Mouse (Mus musculus): Measurements from ENCODE around the gene Izumo1r.

The Izumo1r gene

DNA sequence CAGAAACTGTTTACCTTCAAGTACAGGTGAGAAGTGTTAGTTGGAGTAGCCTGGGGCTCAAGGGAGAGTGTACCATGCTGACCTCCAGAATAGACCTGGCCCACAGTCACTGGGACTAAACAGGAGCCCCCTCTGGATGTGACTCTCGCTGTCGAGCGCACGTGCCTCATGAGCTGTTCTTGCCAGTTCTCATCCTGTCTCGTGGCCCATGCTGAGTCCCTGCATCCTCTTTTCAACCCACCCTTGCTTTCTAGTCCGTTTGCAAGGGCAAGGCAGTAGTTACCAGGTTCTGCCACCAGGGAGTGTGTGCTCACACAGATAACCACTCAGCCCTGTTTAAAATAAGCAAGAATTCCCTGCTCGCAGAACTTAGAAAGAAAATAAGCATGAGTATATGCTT, 36.8 kb downstream of the Izumo1r start:
- DNase-seq (ENCODE audit: low spot score in 2 of 2) = peak; percentile 46 to 53

- no peak for DNase-seq (ENCODE audit: low spot score in 2 of 2)
Observed at GRCm38 (mm10) chr9:14864726-14865125, 39.0 kb downstream of the Izumo1r start.

DNA sequence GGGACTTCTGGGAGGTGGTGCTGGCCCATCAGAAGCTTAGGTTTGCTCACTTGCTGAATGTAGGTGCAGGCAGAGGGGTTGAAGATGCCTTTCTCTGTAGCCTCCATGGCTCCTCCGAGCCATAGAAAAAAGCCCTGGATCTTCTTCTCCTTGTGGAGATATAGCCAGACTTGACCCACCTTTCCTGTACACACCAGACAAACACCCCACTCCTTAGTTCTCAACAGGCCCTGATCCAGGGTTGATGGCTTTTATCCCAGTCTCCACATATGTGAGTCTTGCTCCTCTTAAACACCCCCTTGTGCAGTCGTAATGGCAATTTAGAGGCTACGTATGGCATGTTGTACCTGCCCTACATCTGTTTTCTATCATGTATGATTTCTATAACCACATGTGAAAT, 40.6 kb downstream of the Izumo1r start:
- DNase-seq (ENCODE audit: low spot score in 2 of 2) = no peak

DNA sequence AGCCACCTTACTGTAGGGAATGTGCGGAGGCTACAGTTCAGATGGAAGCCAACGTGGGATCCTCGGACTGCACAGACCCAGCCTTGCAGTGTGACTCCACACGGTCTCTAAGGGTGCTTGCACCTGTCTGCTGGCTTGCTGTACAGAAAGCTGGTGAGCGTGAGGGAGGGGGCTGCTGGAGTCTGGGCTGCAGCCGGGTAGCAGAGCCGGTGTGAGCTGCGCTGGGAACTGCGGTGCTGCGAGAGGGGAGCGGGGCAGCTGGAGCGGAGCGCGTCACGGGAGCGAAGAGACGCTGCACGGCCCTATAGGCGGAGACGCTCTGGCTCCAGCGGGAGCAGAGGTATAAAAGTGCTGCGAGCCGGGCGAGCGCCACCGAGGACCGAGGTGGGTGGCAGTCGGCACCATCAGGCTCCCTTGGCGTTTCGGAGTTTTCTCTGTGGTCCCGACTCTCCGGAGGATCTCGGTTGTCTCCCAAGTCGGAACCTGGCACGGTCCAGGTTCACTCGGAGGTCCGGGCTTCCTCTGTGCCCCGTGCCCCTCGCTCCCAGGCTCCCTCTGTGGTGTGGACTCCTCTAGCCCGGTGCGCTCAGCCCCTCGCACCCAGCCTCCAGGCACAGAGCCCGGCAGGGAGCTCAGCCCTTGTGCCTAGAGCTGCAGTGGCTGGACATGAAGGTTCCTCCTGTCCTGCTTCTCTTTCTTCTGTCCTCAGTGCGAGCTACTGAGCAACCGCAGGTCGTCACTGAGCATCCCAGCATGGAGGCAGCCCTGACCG, 43.7 kb downstream of the Izumo1r start, which contains the start of gene Gpr83:
TSS of gene Gpr83 (plus strand) at position 343 of the 772 bp plus-strand sequence.
- peak; percentile 23 to 31 for DNase-seq (ENCODE audit: low spot score in 2 of 2)

- DNase-seq (ENCODE audit: low spot score in 2 of 2) = no peak
Observed at GRCm38 (mm10) chr9:14858782-14859181, 45.0 kb downstream of the Izumo1r start.

GRCm38 (mm10) chr9:14858170-14858706, 45.5 kb downstream of the Izumo1r start:
- DNase-seq (ENCODE audit: low spot score in 2 of 2) = no peak

- DNase-seq (ENCODE audit: low spot score in 2 of 2) = no peak
Observed at GRCm38 (mm10) chr9:14856922-14857654, 46.7 kb downstream of the Izumo1r start.

DNA sequence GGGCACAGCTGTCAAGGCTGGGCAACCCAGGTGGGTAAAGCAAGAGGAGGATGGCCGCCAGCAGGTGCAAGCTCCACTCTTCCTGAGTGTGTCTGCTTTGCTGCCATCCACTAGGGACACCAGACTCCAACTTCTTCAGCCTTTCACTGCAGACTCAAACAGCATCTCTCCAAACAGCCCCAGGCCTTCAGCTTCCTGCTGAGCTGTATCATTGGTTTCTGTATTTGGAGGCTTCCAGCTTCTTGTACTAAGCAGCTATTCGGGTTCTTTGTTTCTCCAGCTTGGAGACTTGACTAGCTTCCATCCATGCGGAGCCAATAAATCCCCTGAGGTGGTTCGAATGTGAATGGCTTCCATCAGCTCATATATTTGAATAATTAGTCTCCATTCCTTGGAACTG, 49.2 kb downstream of the Izumo1r start:
- no peak for DNase-seq (ENCODE audit: low spot score in 2 of 2)

- DNase-seq (ENCODE audit: low spot score in 2 of 2) = no peak
Observed at GRCm38 (mm10) chr9:14848267-14848935, 55.3 kb downstream of the Izumo1r start.

GRCm38 (mm10) chr9:14846428-14846827, 57.3 kb downstream of the Izumo1r start:
- no peak for DNase-seq (ENCODE audit: low spot score in 2 of 2)

DNA sequence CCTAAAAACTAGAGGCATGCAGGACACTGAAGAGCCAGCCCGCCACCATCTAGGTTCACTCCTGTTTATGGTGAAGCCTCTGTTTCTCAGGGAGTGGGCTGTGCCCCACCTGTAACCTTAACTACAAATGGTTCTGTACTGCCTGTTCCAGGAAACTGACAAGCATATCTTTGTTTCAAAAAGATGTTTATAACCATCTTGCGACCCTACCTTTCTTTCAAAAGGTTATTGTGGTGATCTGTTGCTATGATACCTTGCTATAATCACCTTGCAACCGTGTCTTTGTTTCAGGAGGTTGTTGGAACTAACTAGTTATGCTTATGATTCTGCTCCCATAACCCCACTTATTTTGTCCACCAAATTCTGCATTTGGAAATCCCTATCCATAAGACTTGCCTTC, 59.8 kb downstream of the Izumo1r start:
- DNase-seq (ENCODE audit: low spot score in 2 of 2) = no peak

DNA sequence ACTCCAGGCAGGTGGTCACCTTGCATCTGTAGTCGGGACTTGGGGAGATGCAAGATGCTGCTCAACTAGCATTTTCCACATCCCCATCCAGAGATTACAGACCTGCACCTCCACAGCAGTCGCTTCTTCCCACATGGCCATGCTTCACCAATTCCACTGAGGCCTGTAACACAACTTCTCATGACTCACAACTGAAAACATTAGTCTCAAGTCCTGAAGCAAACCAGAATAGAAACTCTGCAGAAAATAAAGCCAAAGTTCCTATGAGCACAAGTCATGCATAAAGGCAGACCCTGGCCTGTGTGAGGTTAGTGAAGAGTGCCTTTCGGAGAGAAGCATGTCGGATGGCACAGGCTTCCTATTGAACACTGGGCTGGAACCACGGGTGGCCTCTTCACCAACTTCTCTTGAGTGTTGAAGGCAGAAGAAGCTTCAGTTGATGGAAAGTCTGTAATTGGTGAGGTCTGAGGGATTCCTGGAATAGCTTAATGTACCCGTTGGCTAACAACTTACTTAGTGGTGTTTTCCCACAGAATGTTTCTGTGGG, 60.4 kb downstream of the Izumo1r start:
- DNase-seq (ENCODE audit: low spot score in 2 of 2) = no peak

GRCm38 (mm10) chr9:14841878-14842761, 61.6 kb downstream of the Izumo1r start:
- DNase-seq (ENCODE audit: low spot score in 2 of 2) = no peak

- DNase-seq (ENCODE audit: low spot score in 2 of 2) = no peak
Observed at GRCm38 (mm10) chr9:14839970-14840369, 63.8 kb downstream of the Izumo1r start.

DNA sequence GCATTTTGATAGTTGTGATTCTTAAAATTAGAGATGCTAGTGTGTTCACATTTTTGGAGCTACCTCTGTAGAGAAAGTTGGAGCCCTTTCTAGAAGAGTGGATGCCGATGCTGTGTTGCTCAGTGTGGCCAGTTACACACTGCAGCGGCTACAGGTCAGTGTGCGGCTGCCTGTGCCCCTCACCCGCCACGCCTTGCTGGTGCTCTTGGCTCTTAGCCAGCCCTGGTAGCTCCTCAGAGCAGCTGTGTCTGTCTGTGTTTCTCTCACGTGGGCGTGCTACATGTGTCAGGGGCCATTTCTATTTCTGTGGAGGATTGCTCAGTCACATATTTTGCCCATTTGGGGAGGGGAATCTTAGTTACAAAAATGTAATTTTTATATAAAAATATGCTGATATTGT, 64.2 kb downstream of the Izumo1r start:
- DNase-seq (ENCODE audit: low spot score in 2 of 2) = no peak

Measured in frontal cortex, postnatal 25 days (tissue).